Comparison of ENCODE assay signal across 8 mouse cellular contexts in genomic region chr12:112951150-112951842, GRCm38 (mm10). TPM values are rescaled to one million over a fixed set of nuclear protein-coding genes. Genes with fewer than 3 reads are reported as not detected.
DNase-seq lines count a peak whose midpoint lies in the region; ATAC-seq lines count a peak whose summit lies in the region.

No protein-coding gene starts in this region.

- WGBS in heart, embryonic 13.5 days: 23% methylated on average over 7 of the region's 7 CpGs
- WGBS in limb, embryonic 15.5 days: 14% methylated on average over 7 of the region's 7 CpGs

- H3K4me2 ChIP-seq in heart, embryonic 13.5 days: peak overlapping the region; percentile 97
- H3K4me2 ChIP-seq in limb, embryonic 15.5 days: no peak overlapping the region

- H3K9ac ChIP-seq in heart, embryonic 13.5 days: peak overlapping the region; percentile 84
- no peak overlapping the region for H3K9ac ChIP-seq in limb, embryonic 15.5 days

- H3K9me3 ChIP-seq in heart, embryonic 13.5 days: no peaks in the 10 kb centered on the region
- no peaks in the 10 kb centered on the region for H3K9me3 ChIP-seq in limb, embryonic 15.5 days

- peak overlapping the region; percentile 65 for H3K4me3 ChIP-seq in heart, embryonic 13.5 days
- H3K4me3 ChIP-seq in limb, embryonic 15.5 days: peak overlapping the region; percentile 61; the same call in 1 of the 2 replicates

- no peak for DNase-seq in heart, adult 11 months
- DNase-seq in thymus, postnatal 4 days: peak; percentile 30
- no peak for DNase-seq in thymus, postnatal 10 days (ENCODE audit: low spot score in 2 of 2)
- no peak for DNase-seq in right cerebral cortex, postnatal 10 days (ENCODE audit: low spot score in 2 of 2)
- DNase-seq in layer of hippocampus, postnatal 10 days (ENCODE audit: low spot score in 2 of 2): no peak
- DNase-seq in left cerebral cortex, postnatal 14 days (ENCODE audit: low spot score in 2 of 2): no peak

- no peak for ATAC-seq in heart, embryonic 13.5 days (ENCODE audit: extremely low read depth, insufficient number of reproducible peaks, low FRiP score, low TSS enrichment)
- ATAC-seq in limb, embryonic 15.5 days (ENCODE audit: insufficient number of reproducible peaks, low FRiP score, low TSS enrichment, low read depth): no peak

- H3K27ac ChIP-seq in heart, embryonic 13.5 days (replicated peaks): peak overlapping the region; percentile 76
- 0 out of 2 replicates have a peak overlapping the region, but pooled peaks have one; percentile 33 for H3K27ac ChIP-seq in limb, embryonic 15.5 days

- no peaks in the 10 kb centered on the region for H3K36me3 ChIP-seq in heart, embryonic 13.5 days
- H3K36me3 ChIP-seq in limb, embryonic 15.5 days: 0 out of 2 replicates have a peak, but pooled peaks cover 4% of the 10 kb centered on the region

- intact Hi-C loops in left cerebral cortex, postnatal 14 days (cut with DNase I): no loop called here

- H3K4me1 ChIP-seq in heart, embryonic 13.5 days: peaks cover 42% of the 10 kb centered on the region
- peaks cover 25% of the 10 kb centered on the region for H3K4me1 ChIP-seq in limb, embryonic 15.5 days

- H3K27me3 ChIP-seq in heart, embryonic 13.5 days (replicated peaks): peaks cover 21% of the 10 kb centered on the region
- H3K27me3 ChIP-seq in limb, embryonic 15.5 days: no peaks in the 10 kb centered on the region

RNA-seq across cellular contexts. Expression of gene Nudt14, which starts 9.4 kb away (rescaled TPM):
- 45.3 and 47.2 TPM in 2 replicates for polyA plus RNA-seq in heart, embryonic 13.5 days (2015; fragmentation: Nextera tagmentation; extraction: Ambion mirVana)
- polyA plus RNA-seq in limb, embryonic 15.5 days (2015; fragmentation: Nextera tagmentation; extraction: Ambion mirVana): 70.5 and 71.2 TPM in 2 replicates
- total RNA-seq in layer of hippocampus, postnatal 10 days (2021): 10 to 100 TPM; 11.6 to 13.8 TPM
- total RNA-seq in left cerebral cortex, postnatal 14 days (2021): 10 to 100 TPM in 1 of 2 experiments, 1 to 10 TPM in 1; 9.5 to 11.0 TPM

RNA-seq across cellular contexts. Expression of gene Jag2, which starts 21.7 kb away (rescaled TPM):
- 2.5 and 2.7 TPM in 2 replicates for polyA plus RNA-seq in heart, embryonic 13.5 days (2015; fragmentation: Nextera tagmentation; extraction: Ambion mirVana)
- 10.3 and 11.6 TPM in 2 replicates for polyA plus RNA-seq in limb, embryonic 15.5 days (2015; fragmentation: Nextera tagmentation; extraction: Ambion mirVana)
- 10 to 100 TPM; 51.6 to 66.5 TPM for total RNA-seq in layer of hippocampus, postnatal 10 days (2021)
- total RNA-seq in left cerebral cortex, postnatal 14 days (2021): 10 to 100 TPM; 60.2 to 61.2 TPM

RNA-seq across cellular contexts. Expression of gene Btbd6, which starts 25.0 kb away (rescaled TPM):
- polyA plus RNA-seq in heart, embryonic 13.5 days (2015; fragmentation: Nextera tagmentation; extraction: Ambion mirVana): 21.7 and 22.0 TPM in 2 replicates
- 25.4 and 26.3 TPM in 2 replicates for polyA plus RNA-seq in limb, embryonic 15.5 days (2015; fragmentation: Nextera tagmentation; extraction: Ambion mirVana)
- 10 to 100 TPM; 52.1 to 57.5 TPM for total RNA-seq in layer of hippocampus, postnatal 10 days (2021)
- 10 to 100 TPM; 54.4 to 55.9 TPM for total RNA-seq in left cerebral cortex, postnatal 14 days (2021)

RNA-seq across cellular contexts. Expression of gene Brf1, which starts 49.2 kb away (rescaled TPM):
- 32.5 and 35.5 TPM in 2 replicates for polyA plus RNA-seq in heart, embryonic 13.5 days (2015; fragmentation: Nextera tagmentation; extraction: Ambion mirVana)
- 57.1 and 61.7 TPM in 2 replicates for polyA plus RNA-seq in limb, embryonic 15.5 days (2015; fragmentation: Nextera tagmentation; extraction: Ambion mirVana)
- 10 to 100 TPM; 55.7 to 66.6 TPM for total RNA-seq in layer of hippocampus, postnatal 10 days (2021)
- 10 to 100 TPM; 49.0 to 51.1 TPM for total RNA-seq in left cerebral cortex, postnatal 14 days (2021)
